Mouse (Mus musculus) hindbrain, embryonic 13.5 days (tissue): ENCODE results near the gene Rhobtb1. TPM values are rescaled to one million over a fixed set of nuclear protein-coding genes. Genes with fewer than 3 reads are reported as not detected.

Experiments
- polyA plus RNA-seq: library from polyadenylated mRNA; unstranded; fragments of >200 nt; fragmentation: Nextera tagmentation; extraction: Ambion mirVana; gene quantifications from 2 replicates; pipeline ENCODE4 v1.2.1, GENCODE M21; 2015

The Rhobtb1 gene
- polyA plus RNA-seq, 1 experiment from 2014 or later, result 17.4 TPM

Other genes starting within 250 kb of the Rhobtb1 start
- gene A930033H14Rik, start 61.7 kb downstream of the Rhobtb1 start, polyA plus RNA-seq, result 1.4 TPM in 2 replicates
- gene Cdk1, start 201.5 kb downstream of the Rhobtb1 start, polyA plus RNA-seq, result 99.4 and 113 TPM in 2 replicates
- 114 TPM in 2 replicates for gene Ank3, start 247.3 kb downstream of the Rhobtb1 start, polyA plus RNA-seq